ENCODE assay signal across 16 mouse cellular contexts in the genomic region with DNA sequence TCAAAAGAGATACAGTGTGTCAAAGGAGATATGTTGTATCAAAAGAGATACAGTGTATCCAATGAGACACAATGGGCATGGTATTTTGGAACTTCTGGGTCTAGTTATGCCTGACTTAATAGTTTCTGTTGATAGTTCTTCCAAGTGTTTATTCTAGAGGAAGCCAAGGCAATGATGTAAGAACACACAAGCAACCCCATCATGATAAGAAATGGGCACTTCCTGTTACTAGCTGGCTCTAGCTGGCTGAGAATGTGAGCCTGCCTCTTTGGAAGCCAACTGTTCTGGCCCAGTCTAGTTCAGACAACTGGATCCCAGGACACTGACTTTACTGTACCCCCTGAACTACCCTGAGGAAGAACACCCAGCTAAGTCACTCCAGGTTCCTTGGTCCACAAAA.
"Had no signal": no experiment of that assay in that cellular context is flagged by ENCODE, and none has a peak within 500 bp of the region (broad histone marks: within the 10 kb centered on the region; RNA-seq: fewer than 3 reads in every experiment).

No protein-coding gene starts in this region.

- DNase-seq: kidney, adult 18-20 months; kidney, postnatal 10 days; kidney, postnatal 4 days; lung, embryonic 14.5 days; right cerebral cortex, adult 18-20 months; right cerebral cortex, postnatal 25 days; thymus, adult 18-20 months; thymus, postnatal 25 days had no signal

- H3K36me3 ChIP-seq: intestine, embryonic 15.5 days; limb, embryonic 13.5 days; midbrain, embryonic 13.5 days; neural tube, embryonic 15.5 days had no signal

- H3K4me3 ChIP-seq: intestine, embryonic 15.5 days; layer of hippocampus, adult 2 months; limb, embryonic 13.5 days; midbrain, embryonic 13.5 days; myocyte; neural tube, embryonic 15.5 days had no signal

- H3K27ac ChIP-seq: intestine, embryonic 15.5 days; layer of hippocampus, adult 2 months; limb, embryonic 13.5 days; liver, embryonic 14.5 days; macrophage; midbrain, embryonic 13.5 days; neural tube, embryonic 15.5 days had no signal

- H3K4me2 ChIP-seq: intestine, embryonic 15.5 days; limb, embryonic 13.5 days; lung, embryonic 14.5 days; midbrain, embryonic 13.5 days; neural tube, embryonic 15.5 days had no signal

- H3K27me3 ChIP-seq: intestine, embryonic 15.5 days; limb, embryonic 13.5 days; midbrain, embryonic 13.5 days; neural tube, embryonic 15.5 days had no signal

- ATAC-seq: intestine, embryonic 15.5 days; midbrain, embryonic 13.5 days had no signal

- H3K9me3 ChIP-seq: intestine, embryonic 15.5 days; limb, embryonic 13.5 days; midbrain, embryonic 13.5 days; neural tube, embryonic 15.5 days had no signal

- H3K9ac ChIP-seq: intestine, embryonic 15.5 days; limb, embryonic 13.5 days; liver, embryonic 14.5 days; lung, embryonic 14.5 days; midbrain, embryonic 13.5 days; neural tube, embryonic 15.5 days had no signal

- H3K4me1 ChIP-seq: intestine, embryonic 15.5 days; limb, embryonic 13.5 days; midbrain, embryonic 13.5 days had no signal
